ENCODE assay signal across 17 mouse cellular contexts in the genomic region with DNA sequence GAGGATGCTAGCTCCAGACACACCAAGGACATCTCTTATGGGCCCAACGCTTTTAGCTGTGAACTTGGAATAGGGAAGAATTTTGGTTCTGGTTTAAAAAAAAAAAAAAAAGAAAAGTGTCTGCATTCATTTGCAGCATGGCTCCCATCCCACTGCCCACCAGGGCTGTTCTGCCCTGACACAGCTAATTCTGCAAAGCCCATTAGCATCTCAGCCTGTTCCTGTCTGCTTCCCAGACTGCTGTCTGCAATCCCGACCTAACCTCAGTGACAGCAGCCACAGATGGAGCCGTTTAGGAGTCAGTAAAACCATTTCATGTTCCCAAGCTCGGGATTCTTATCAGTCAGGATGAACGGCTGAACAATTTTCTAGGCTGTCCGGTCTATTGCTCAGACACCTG.
DNase-seq lines count a peak whose midpoint lies in the region; ATAC-seq and TF ChIP-seq lines count a peak whose summit lies in the region.
"Had no signal": no experiment of that assay in that cellular context is flagged by ENCODE, and none has a peak within 500 bp of the region (broad histone marks: within the 10 kb centered on the region; RNA-seq: fewer than 3 reads in every experiment).

No protein-coding gene starts in this region.

- no peak overlapping the region for H3K9ac ChIP-seq in hindbrain, postnatal 0 days (replicated peaks; ENCODE audit: low read length)
- no peak overlapping the region for H3K9ac ChIP-seq in hindbrain, embryonic 14.5 days
- H3K9ac ChIP-seq: embryonic facial prominence, embryonic 13.5 days; heart, embryonic 13.5 days had no signal

- no peak for TF ChIP-seq CTCF in hindbrain, postnatal 0 days (IDR thresholded peaks at IDR 0.05; ENCODE audit: low read depth)

- WGBS in hindbrain, postnatal 0 days = 59% methylated on average over 6 of the region's 6 CpGs
- WGBS in hindbrain, embryonic 14.5 days = 71% methylated on average over 6 of the region's 6 CpGs

- H3K4me3 ChIP-seq in hindbrain, postnatal 0 days (ENCODE audit: low read length) = no peak overlapping the region
- no peak overlapping the region for H3K4me3 ChIP-seq in hindbrain, embryonic 14.5 days (replicated peaks; ENCODE audit: low read length)
- H3K4me3 ChIP-seq: embryonic facial prominence, embryonic 13.5 days; gastrocnemius, adult 2 months; heart, embryonic 13.5 days had no signal

- peak; percentile 21 to 44 for DNase-seq in cerebellum, postnatal 14 days
- no peak for DNase-seq in cerebellum, adult 11-12 months
- DNase-seq in hindbrain, postnatal 0 days (ENCODE audit: low spot score) = peak; percentile 25
- no peak for DNase-seq in hindbrain, embryonic 14.5 days (ENCODE audit: low spot score)
- DNase-seq in right cerebral cortex, postnatal 10 days (ENCODE audit: low spot score in 2 of 2) = peak; percentile 36 to 59
- DNase-seq in right cerebral cortex, adult 2 months (ENCODE audit: low spot score in 2 of 2) = no peak
- no peak for DNase-seq in lung, postnatal 10 days
- DNase-seq: adrenal gland, postnatal 10 days; cerebellum, adult 2 months; cerebellum, postnatal 36 days; gastrocnemius, adult 2 months; gastrocnemius, postnatal 25 days; heart, postnatal 36 days had no signal

- H3K4me1 ChIP-seq in hindbrain, postnatal 0 days (ENCODE audit: insufficient read depth, low read length) = no peaks in the 10 kb centered on the region
- no peaks in the 10 kb centered on the region for H3K4me1 ChIP-seq in hindbrain, embryonic 14.5 days (replicated peaks; ENCODE audit: control insufficient read depth, insufficient read depth, low read length)
- H3K4me1 ChIP-seq: embryonic facial prominence, embryonic 13.5 days; heart, embryonic 13.5 days had no signal

- H3K4me2 ChIP-seq in hindbrain, postnatal 0 days (ENCODE audit: low read depth, low read length) = no peak overlapping the region
- H3K4me2 ChIP-seq in hindbrain, embryonic 14.5 days (replicated peaks) = no peak overlapping the region
- H3K4me2 ChIP-seq: embryonic facial prominence, embryonic 13.5 days; heart, embryonic 13.5 days had no signal

- no peaks in the 10 kb centered on the region for H3K27me3 ChIP-seq in hindbrain, postnatal 0 days (ENCODE audit: insufficient read depth, low read length)
- H3K27me3 ChIP-seq in hindbrain, embryonic 14.5 days (ENCODE audit: control insufficient read depth, insufficient read depth, low read length) = no peaks in the 10 kb centered on the region
- H3K27me3 ChIP-seq: embryonic facial prominence, embryonic 13.5 days; heart, embryonic 13.5 days had no signal

- no peak overlapping the region for H3K27ac ChIP-seq in hindbrain, postnatal 0 days
- H3K27ac ChIP-seq in hindbrain, embryonic 14.5 days = no peak overlapping the region
- H3K27ac ChIP-seq: embryonic facial prominence, embryonic 13.5 days; gastrocnemius, adult 2 months; heart, embryonic 13.5 days had no signal

- H3K36me3 ChIP-seq in hindbrain, postnatal 0 days (ENCODE audit: insufficient read depth, low read length) = no peaks in the 10 kb centered on the region
- H3K36me3 ChIP-seq in hindbrain, embryonic 14.5 days (replicated peaks; ENCODE audit: control insufficient read depth, insufficient read depth) = no peaks in the 10 kb centered on the region
- H3K36me3 ChIP-seq: embryonic facial prominence, embryonic 13.5 days; heart, embryonic 13.5 days had no signal

- H3K9me3 ChIP-seq in hindbrain, postnatal 0 days (ENCODE audit: low read length) = no peaks in the 10 kb centered on the region
- no peaks in the 10 kb centered on the region for H3K9me3 ChIP-seq in hindbrain, embryonic 14.5 days (ENCODE audit: control insufficient read depth, low read length)
- H3K9me3 ChIP-seq: embryonic facial prominence, embryonic 13.5 days; heart, embryonic 13.5 days had no signal

- ATAC-seq in hindbrain, postnatal 0 days = no peak
- ATAC-seq in hindbrain, embryonic 14.5 days (ENCODE audit: low FRiP score) = no peak
- ATAC-seq: forebrain, embryonic 14.5 days; hindbrain, embryonic 16.5 days had no signal

Comparison
In these comparisons a context has a peak if more than half of its experiments do, and no peak if none do; other contexts are left out.
1. DNase-seq: peak in cerebellum, postnatal 14 days (2 of 2), hindbrain, postnatal 0 days (single experiment) and right cerebral cortex, postnatal 10 days (2 of 2); none in cerebellum, adult 11-12 months (single experiment), hindbrain, embryonic 14.5 days (single experiment), right cerebral cortex, adult 2 months (0 of 2) and lung, postnatal 10 days (single experiment).